Mouse (Mus musculus): ENCODE measurements around the gene Slc12a6. TPM values are rescaled to one million over a fixed set of nuclear protein-coding genes. Genes with fewer than 3 reads are reported as not detected.

The Slc12a6 gene
- polyA plus RNA-seq, 1 experiment, result 3.8 TPM

DNA sequence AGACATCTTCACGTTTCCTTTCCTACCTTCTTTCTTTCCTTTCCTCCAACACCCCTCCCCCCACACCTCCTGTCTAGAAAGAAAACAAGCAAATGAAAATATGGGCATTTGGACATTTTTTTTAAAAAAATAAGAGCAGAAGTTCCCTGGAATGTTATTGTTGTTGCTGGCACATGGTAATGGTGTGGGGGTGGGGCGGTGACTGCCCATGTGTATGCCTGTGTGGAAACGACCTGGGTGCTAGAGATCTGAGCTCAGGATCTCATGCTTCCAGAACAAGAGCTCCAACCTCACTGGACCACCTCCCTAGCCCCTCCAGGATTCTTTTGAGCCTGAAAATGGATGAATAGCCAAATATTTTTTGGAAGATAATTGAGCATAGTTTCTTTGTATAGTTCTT lies 75.5 kb downstream of the Slc12a6 start:
- no peak for TF ChIP-seq GATA1 (IDR thresholded peaks at IDR 0.05; ENCODE audit: low read length)

DNA sequence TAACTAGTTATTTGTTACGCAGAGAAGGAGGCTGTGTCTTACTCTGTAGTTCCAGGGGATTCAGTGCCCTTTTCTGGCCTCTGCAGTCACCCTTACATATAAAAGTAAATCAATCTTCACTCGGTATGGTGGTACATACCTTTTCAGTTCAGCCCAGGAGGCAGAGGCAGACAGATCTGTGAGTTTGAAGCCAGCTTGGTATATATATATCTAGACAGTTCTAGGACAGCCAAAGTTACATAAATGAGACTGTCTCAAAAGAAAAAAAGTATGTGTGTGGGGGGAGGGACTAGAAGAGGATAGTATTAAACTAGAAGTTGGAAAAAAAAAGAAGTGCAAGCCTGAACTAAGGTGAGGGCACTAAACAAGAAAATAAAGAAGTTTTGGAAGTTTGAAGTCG lies 82.6 kb downstream of the Slc12a6 start:
- TF ChIP-seq GATA1 (IDR thresholded peaks at IDR 0.05; ENCODE audit: low read length), result no peak

DNA sequence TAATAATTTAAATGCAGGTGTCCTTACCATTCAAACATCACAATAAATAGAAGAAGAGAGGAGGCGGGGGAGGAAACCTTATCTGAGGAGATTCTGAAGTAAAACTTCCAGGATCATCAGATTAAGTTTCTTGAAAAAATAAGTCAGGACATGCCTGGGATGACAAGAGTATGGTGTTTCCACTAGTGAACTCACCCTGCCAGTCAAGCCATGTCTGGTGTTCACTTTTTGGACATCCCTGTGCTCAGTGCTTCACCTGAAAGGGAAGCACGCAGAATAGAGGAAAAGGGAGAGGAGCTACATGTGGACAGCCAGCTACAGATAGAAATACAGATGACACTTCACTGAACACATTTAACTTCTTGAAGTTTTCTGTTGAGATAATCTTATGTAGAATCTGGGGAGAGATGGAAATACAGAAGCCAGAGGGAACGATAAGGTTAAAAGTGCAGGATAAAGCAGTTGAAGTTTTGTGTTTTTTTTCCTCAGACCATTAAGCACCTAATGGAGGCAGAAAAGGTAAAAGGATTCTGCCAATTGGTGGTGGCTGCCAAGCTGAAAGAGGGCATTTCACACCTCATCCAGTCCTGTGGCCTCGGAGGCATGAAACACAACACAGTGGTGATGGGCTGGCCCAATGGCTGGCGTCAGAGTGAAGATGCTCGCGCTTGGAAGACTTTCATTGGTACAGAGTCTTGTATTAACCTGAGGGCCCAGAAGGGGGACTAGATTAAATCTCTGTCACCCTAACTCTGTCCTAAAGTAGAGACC lies 88.2 kb downstream of the Slc12a6 start:
- TF ChIP-seq GATA1 (IDR thresholded peaks at IDR 0.05; ENCODE audit: low read length), result no peak

DNA sequence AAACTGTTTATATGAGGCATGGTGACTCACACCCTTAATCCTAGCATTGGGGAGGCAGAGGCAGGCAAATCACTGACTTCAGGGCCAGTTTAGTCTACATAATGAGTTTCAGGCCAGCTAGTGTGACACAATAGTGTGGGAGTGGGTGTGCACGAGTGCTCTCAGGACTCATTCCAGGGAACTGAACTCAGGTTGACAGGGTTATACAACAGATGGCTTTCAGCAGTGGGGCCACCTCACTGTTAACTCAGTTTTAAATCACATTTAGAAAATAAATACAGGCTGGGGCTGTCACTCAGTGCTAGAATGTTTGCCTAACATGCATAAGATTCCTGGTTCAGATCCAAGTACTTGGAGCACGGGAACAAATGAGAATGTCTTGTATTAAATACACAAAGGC lies 94.0 kb downstream of the Slc12a6 start:
- TF ChIP-seq GATA1 (IDR thresholded peaks at IDR 0.05; ENCODE audit: low read length), result no peak

DNA sequence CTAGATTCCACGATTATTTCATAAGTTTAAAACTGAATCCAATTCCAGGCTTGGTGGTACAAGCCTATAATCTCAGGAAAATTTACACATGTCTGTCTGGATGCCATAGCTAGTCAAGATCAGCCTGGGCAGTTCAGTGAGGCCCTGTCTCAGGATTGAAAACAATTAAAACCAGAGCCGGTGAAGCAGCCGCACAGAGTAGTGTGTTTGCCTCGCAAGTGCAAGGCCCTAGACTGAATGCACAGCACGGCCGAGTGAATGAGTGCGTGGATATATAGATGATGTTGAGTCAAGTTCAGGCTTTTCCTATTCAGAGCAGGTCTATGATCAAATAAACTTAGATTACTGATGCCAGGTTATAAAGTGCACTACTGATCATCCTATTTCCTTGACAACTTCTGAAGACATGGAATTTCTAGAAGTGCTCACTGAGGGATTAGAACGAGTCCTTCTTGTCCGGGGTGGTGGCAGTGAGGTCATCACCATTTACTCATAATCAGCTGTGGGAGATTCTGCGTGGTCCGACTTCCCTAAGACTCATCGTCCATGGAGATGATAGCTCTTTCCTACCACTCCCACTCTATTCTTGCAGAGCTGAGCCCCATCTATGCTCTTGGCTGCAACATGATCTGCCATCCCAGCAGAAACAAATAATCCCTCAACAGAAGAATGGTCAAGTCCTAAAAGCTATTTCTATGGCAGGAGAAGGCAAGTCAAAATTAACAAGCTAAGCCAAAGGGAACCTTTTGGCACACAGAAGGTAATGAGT lies 94.6 kb downstream of the Slc12a6 start:
- TF ChIP-seq GATA1 (IDR thresholded peaks at IDR 0.05; ENCODE audit: low read length), result no peak

DNA sequence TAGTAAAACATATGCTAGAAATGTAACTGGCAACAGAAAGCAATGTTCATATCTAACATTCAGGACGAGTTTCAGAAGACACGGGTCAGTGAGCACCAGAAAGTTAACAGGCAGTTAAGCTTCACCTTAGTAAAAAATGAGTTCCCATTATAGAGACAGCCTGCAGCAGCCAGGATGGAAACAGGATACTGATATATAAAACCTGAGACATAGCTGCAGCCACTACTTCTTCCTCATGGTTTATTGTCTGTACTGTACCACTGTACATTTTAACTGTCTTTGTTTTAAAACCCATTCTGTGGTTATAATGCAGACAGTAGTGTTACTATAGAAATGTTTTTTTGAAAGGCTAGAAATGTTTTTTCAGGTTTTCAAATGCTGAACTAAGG lies 95.2 kb downstream of the Slc12a6 start:
- no peak for TF ChIP-seq GATA1 (IDR thresholded peaks at IDR 0.05; ENCODE audit: low read length)

DNA sequence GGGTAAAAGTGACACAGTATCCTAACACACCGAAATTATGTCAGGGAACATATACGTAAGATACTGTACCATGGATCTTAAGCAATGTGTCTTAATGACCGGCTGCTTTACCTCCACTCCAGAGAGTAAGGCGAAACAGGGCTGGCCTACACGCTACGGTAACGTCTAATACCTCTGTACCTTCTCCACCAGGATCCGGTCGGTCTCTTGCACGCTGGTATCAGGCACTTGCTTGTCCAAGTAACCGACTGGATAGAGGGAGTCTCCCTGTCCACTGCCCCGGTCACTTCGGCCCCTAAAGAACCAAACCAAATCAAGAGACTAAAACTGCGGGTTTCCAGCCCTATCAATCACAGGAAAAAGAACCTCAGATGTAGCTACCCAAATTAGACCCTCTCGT lies 101.6 kb downstream of the Slc12a6 start:
- TF ChIP-seq GATA1 (IDR thresholded peaks at IDR 0.05; ENCODE audit: low read length), result no peak

DNA sequence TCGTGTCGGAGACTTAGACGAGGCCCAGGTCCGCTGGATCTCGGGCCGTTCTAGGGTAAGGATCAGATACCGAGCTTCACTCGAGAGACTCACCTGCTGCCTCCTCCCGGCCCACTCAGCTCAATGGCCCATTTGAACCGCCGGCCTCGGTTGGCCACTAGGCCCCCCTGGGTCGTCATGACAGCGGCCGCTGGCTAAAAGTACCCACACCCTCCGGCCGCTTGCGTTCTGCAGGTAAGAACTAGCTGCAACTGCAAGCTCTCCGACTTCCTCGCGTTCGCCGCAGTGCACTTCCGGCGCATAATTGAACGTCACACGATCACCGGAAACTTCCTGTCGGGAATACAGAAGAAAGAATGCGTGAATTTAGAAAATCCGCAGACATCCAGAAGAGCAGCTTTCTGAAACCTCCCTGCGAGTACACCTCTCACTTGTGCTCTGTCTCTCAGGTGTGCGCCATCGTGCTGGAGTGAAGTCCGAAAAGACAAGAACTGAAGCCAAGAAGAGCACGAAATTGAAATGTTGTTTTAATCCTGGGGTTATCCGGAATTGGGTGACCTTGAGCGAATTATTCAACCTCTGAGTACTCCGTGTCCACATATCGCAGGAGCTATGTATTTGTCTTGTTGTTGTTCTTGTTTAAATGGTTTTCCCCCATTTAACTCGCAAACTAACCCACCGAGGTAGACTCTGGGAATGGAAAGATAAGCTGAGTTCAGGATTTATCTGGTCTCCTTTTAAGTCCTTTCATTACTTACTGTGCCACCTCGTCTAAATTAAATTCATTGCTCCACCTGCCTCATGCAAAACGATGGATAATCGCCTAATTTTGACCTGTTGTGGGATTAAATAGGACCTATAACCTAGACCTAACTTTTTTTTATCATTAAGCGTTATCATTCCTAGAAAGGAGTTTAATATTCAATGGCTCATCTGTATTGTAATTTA lies 102.4 kb downstream of the Slc12a6 start, which contains the start of gene Emc4:
TSS of gene Emc4 (minus strand) at position 302 of the 948 bp plus-strand sequence.
- no peak for TF ChIP-seq GATA1 (IDR thresholded peaks at IDR 0.05; ENCODE audit: low read length)

DNA sequence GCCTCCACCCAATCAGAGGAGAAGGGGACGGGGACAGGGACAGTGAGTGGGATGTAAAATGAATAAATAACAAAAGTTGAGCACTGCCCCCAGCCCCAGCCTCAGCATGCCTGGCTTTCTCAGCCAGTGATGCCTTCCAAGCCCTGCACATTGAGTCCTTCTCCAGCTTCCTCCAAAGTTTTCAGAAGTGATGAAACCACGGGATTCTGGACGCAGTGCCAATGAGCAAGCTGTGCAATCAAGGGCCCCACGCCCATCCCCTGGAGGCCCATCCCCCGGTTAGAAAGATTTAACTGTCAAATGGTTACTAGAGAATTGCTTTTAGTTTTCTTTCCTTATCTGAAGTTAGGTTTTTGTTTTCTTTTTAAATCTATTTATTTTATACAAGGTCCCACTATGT lies 104.3 kb downstream of the Slc12a6 start:
- TF ChIP-seq GATA1 (IDR thresholded peaks at IDR 0.05; ENCODE audit: low read length), result no peak

DNA sequence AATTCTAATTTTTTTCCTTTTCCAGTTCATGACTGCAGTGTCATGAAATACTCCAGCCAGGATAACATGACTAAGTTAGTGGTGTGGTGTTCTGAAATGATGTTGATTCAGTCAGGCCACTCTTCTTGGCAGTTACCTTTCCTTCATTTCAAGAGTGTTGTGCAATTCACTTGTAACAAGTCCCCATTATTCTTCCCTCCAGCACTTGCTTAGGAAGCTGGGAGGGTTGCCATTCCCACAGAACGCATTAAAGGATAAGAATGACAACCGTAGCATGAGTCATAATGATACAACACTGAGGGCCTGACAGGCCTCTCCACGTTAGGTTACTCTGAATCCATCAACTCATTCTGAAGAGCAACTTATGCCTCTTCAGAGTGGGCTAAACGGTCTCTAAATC lies 107.5 kb downstream of the Slc12a6 start:
- TF ChIP-seq GATA1 (IDR thresholded peaks at IDR 0.05; ENCODE audit: low read length), result no peak

DNA sequence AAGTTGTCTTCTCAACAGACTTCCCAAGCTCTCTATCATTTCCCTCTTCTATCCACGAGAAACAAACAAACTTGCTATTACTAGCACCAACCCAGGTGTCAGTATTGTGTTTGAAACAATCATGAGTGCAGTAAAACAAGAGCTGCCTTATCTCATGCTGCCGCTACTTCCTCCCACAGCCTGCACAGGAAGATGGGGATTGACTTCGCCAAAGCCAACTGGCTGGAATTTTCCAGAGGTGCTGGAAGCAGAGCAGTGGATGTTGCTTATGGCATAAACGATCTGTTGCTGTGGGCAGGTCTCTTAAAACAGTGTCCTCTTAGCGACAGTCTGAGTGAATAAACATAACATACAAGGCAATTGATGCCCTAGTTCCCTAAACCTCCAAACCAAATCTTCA lies 109.0 kb downstream of the Slc12a6 start:
- no peak for TF ChIP-seq GATA1 (IDR thresholded peaks at IDR 0.05; ENCODE audit: low read length)

DNA sequence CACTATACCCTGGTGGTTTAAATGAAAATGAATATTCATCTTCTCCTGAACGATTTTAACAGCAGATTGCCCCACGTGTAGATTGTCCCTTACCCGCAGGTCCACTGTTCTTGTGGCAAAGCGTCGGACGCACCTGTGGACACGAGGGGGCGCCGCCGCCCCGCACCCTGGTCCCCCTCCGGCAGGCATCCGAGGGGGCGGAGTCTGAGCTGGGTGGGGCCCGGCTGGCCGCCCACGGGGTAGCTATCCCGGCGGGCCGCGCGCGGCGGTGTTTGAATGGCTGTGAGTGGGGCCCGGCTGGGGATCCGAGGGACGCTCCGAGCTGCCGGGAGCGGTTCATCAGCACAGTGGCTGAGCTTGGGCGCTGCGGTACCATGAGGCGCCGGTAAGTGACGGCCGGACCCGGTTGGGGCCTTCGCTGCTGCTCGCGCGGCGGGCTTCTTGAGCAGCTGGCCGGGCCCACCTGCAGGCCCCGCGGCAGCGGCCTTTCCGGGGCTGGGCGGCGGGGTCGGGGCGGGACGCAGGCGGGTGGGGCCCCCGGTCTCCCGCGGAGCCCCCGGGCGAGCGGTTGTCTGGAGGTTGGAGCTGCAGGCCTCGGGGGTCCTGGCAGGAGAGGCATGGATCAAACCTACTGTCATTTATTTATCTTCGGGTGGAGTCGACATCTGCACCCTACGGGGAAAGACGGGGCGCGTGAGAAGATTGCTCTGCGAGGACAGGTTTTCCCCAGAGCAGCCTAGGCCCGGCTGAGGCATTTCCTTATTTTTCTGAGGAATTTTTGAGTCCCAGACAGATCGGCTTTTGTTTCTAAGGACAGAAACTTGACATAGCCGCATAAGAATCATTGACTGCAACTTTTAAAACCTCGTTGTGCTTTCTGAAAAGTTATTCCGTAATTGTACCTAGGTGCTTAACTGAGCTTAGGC lies 113.6 kb downstream of the Slc12a6 start, which contains the start of gene Katnbl1:
TSS of gene Katnbl1 (plus strand) at position 239 of the 926 bp plus-strand sequence.
- no peak for TF ChIP-seq GATA1 (IDR thresholded peaks at IDR 0.05; ENCODE audit: low read length)

DNA sequence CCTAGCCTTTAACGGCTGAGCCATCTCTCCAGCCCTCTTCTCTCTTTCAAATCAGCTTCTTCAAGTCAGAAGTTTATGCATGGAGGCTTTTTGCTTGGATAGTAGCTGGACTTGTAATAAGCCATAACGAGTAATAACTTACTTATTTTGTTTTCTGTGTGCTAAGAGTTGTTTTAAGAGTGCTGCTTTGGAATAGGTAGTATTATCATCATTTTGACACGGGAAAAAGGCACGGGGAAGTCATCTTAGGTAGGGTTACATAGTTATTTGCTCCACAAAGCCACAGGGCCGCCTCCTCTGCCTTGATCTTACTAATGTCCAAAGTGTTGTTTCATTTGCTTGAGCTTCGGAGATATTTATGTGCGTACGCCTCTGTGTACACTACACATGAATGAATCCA lies 114.5 kb downstream of the Slc12a6 start:
- TF ChIP-seq GATA1 (IDR thresholded peaks at IDR 0.05; ENCODE audit: low read length), result no peak

DNA sequence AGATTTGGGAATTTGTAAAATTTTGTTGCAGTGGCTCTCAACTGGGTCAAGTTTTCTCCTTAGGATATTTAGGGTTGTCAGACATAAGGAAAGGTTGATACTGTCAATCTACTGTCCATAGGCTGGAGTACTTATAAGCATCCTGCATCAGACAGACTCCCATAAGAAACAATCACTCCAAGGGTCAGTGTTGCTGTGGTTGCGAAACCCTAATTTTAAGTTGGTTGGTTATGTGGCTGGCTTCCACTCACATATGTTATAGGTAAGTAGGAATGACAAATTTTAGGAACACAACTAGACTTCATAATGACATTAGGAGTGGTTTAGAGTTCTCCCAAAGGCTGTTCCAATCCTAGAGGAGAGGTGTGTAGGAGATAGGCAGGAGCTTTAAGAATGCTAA lies 115.6 kb downstream of the Slc12a6 start:
- TF ChIP-seq GATA1 (IDR thresholded peaks at IDR 0.05; ENCODE audit: low read length), result no peak

DNA sequence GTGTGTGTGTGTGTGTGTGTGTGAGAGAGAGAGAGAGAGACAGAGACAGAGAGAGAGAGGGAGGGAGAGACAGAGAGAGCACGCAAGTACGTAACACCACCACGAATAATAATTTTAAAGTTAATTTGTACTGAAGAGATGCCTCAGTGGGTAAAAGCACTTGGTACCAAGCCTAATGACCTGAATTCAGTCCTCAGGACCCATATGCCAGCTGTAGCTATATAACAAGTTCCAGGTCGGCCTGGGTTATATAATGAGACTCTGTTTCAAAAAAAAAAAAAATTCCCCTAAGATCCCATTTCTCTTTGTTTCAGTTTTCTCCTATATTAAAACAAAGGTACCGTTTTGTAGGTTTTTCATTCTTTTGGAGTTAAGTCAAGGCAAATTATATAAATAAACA lies 125.2 kb downstream of the Slc12a6 start:
- TF ChIP-seq GATA1 (IDR thresholded peaks at IDR 0.05; ENCODE audit: low read length), result no peak

Measured in G1E-ER4 (cell line).